Mouse (Mus musculus) frontal cortex, postnatal 36 days (tissue): ENCODE results near the gene Sptbn4.
A peak's percentile ranks its signal among the peaks of the same experiment; 100 is the strongest.

Experiments used
- DNase-seq, 2 experiments: peaks; one replicate each; pipeline ENCODE4 v3.0.0; 2022; ENCODE audit warnings: low spot score in 2 of 2

Sptbn4 gene

GRCm38 (mm10) chr7:27354783-27355182, 92.7 kb downstream of the Sptbn4 start:
- DNase-seq = no peak

GRCm38 (mm10) chr7:27354144-27354543, 93.3 kb downstream of the Sptbn4 start:
- DNase-seq = no peak

- no peak for DNase-seq
Observed at GRCm38 (mm10) chr7:27345444-27345843, 102.0 kb downstream of the Sptbn4 start.

GRCm38 (mm10) chr7:27342595-27342994, 104.9 kb downstream of the Sptbn4 start:
- DNase-seq = no peak

GRCm38 (mm10) chr7:27339519-27339918, 108.0 kb downstream of the Sptbn4 start:
- peak in 1 of 2 experiments; percentile 75 for DNase-seq

- no peak for DNase-seq
Observed at GRCm38 (mm10) chr7:27339114-27339513, 108.4 kb downstream of the Sptbn4 start.

GRCm38 (mm10) chr7:27337175-27337853, 110.2 kb downstream of the Sptbn4 start, which contains the start of gene Ltbp4:
TSS of gene Ltbp4 (minus strand) at chr7:27337692.
- DNase-seq = no peak

- peak; percentile 92 to 96 for DNase-seq
Observed at GRCm38 (mm10) chr7:27335928-27336823, 111.3 kb downstream of the Sptbn4 start.

GRCm38 (mm10) chr7:27335011-27335720, 112.3 kb downstream of the Sptbn4 start:
- DNase-seq = no peak

GRCm38 (mm10) chr7:27334405-27334911, 113.0 kb downstream of the Sptbn4 start:
- no peak for DNase-seq

GRCm38 (mm10) chr7:27333316-27333941, 114.1 kb downstream of the Sptbn4 start:
- no peak for DNase-seq

- peak; percentile 71 to 82 for DNase-seq
Observed at GRCm38 (mm10) chr7:27332353-27333199, 114.9 kb downstream of the Sptbn4 start.

GRCm38 (mm10) chr7:27331854-27332253, 115.6 kb downstream of the Sptbn4 start:
- no peak for DNase-seq

- no peak for DNase-seq
Observed at GRCm38 (mm10) chr7:27331541-27331851, 116.0 kb downstream of the Sptbn4 start.

GRCm38 (mm10) chr7:27330709-27331540, 116.6 kb downstream of the Sptbn4 start:
- DNase-seq = no peak

GRCm38 (mm10) chr7:27329981-27330380, 117.5 kb downstream of the Sptbn4 start:
- no peak for DNase-seq

- DNase-seq = peak; percentile 71 to 82
Observed at GRCm38 (mm10) chr7:27329326-27329947, 118.0 kb downstream of the Sptbn4 start.

- no peak for DNase-seq
Observed at GRCm38 (mm10) chr7:27328648-27329047, 118.8 kb downstream of the Sptbn4 start.

- DNase-seq = no peak
Observed at GRCm38 (mm10) chr7:27328161-27328560, 119.3 kb downstream of the Sptbn4 start.
